Mouse (Mus musculus) bone marrow, adult 2 months (tissue): ENCODE measurements at regions not wholly inside any gene's neighbourhood (a gene's known extent, or its start where the extent isn't known, plus 50 kb on each side); places are given as distances from the start of the nearest gene placed in this dataset.

ENCODE experiments used
- CTCF ChIP-seq: fragments of 200-500 bp; IDR thresholded peaks from 2 replicates; pipeline ENCODE4 v1.5.1; 2011; ENCODE audit warnings: low read length, control low read depth; ENCODE audit not compliant: control insufficient read depth, insufficient read depth
- POLR2A ChIP-seq: fragments of 200-500 bp; IDR thresholded peaks from 2 replicates; pipeline ENCODE4 v1.6.1; 2011; ENCODE audit warnings: low read depth, mild to moderate bottlenecking, control low read depth, low read length, borderline replicate concordance; ENCODE audit not compliant: control insufficient read depth

GRCm38 (mm10) chr9:67156590-67157259, 107.5 kb upstream of the Tpm1 start:
- no peak for TF ChIP-seq POLR2A
- no peak for TF ChIP-seq CTCF
